In the genomic region with DNA sequence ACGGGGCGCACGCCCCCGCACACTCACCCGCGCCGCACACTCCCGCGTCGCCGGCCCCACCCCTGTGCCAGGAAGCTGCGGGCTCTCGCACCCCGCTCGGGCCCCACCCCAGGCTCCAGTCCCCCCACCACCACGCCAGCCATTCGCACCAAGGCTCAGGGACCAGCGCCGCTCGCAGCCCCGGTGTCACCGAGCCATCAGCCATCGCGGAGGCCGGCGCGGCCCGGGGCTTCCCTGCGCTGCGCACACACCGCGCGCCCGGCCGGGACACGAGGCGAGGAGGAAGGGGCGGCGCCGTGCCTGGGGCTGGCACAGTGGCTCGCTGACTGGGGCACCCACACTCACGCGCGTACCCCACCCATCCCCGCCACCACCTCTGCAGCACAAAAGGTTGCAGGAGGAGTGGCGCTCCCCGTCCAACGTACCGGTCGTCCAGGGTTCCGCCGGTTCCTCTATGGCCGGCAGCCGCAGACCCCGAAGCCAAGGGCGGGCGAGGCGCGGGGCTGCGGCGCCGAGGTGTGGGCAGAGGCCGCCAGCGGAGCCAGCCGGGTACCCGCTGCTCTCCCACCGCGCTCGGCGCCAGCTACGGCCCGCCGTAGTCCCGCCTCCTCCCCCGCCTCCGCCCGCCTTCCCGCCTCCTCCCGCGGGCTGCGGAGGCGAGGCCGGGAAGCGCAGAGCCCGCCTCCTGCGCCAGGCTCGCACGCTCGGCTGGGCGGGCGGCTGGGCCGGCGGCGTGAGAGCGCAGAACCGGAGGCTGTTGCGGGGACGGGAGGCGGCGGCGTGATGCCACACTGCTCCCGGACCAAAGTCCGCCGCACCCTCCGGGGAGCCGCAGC, we compare ENCODE assay signal across 8 mouse cellular contexts. TPM values are rescaled to one million over a fixed set of nuclear protein-coding genes. Genes with fewer than 3 reads are reported as not detected.
DNase-seq lines count a peak whose midpoint lies in the region; ATAC-seq and TF ChIP-seq lines count a peak whose summit lies in the region.

A gene (minus strand): TSS at position 669 of the 836 bp plus-strand sequence.

- H3K4me2 ChIP-seq in embryonic facial prominence, embryonic 11.5 days (ENCODE audit: low read depth, low read length): peak within 1 kb of the TSS; percentile 90
- peak within 1 kb of the TSS; percentile 91 for H3K4me2 ChIP-seq in limb, embryonic 13.5 days (replicated peaks)
- H3K4me2 ChIP-seq in midbrain, embryonic 15.5 days: peak within 1 kb of the TSS; percentile 67

- peak within 1 kb of the TSS; percentile 83 for H3K9ac ChIP-seq in embryonic facial prominence, embryonic 11.5 days (replicated peaks; ENCODE audit: low read length)
- H3K9ac ChIP-seq in limb, embryonic 13.5 days: peak within 1 kb of the TSS; percentile 84
- peak within 1 kb of the TSS; percentile 98 for H3K9ac ChIP-seq in midbrain, embryonic 15.5 days

- peak within 1 kb of the TSS; percentile 75 for H3K27ac ChIP-seq in embryonic facial prominence, embryonic 11.5 days (replicated peaks; ENCODE audit: low read depth, low read length)
- peak within 1 kb of the TSS; percentile 78; the same call in 1 of the 2 replicates for H3K27ac ChIP-seq in limb, embryonic 13.5 days
- H3K27ac ChIP-seq in midbrain, embryonic 15.5 days: peak within 1 kb of the TSS; percentile 100
- H3K27ac ChIP-seq in spleen, adult 2 months (ENCODE audit: insufficient read depth, low read length): peak within 1 kb of the TSS; percentile 94

- H3K27me3 ChIP-seq in embryonic facial prominence, embryonic 11.5 days (ENCODE audit: control insufficient read depth, insufficient read depth, low read length): no peaks in the 10 kb centered on the region
- no peaks in the 10 kb centered on the region for H3K27me3 ChIP-seq in limb, embryonic 13.5 days
- no peaks in the 10 kb centered on the region for H3K27me3 ChIP-seq in midbrain, embryonic 15.5 days (replicated peaks)
- 0 out of 2 replicates have a peak, but pooled peaks cover 2% of the 10 kb centered on the region for H3K27me3 ChIP-seq in spleen, adult 2 months (ENCODE audit: control insufficient read depth, insufficient read depth, low read length)

- H3K36me3 ChIP-seq in embryonic facial prominence, embryonic 11.5 days (replicated peaks; ENCODE audit: control insufficient read depth, insufficient read depth, low read depth, low read length): no peaks in the 10 kb centered on the region
- H3K36me3 ChIP-seq in limb, embryonic 13.5 days: no peaks in the 10 kb centered on the region
- H3K36me3 ChIP-seq in midbrain, embryonic 15.5 days (replicated peaks): no peaks in the 10 kb centered on the region
- H3K36me3 ChIP-seq in spleen, adult 2 months (ENCODE audit: control insufficient read depth, insufficient read depth, low read length): no peaks in the 10 kb centered on the region

- ATAC-seq in embryonic facial prominence, embryonic 11.5 days (replicated peaks; ENCODE audit: insufficient number of reproducible peaks, low FRiP score, low TSS enrichment, low read depth): peak; percentile 94
- ATAC-seq in limb, embryonic 13.5 days (ENCODE audit: low FRiP score, low read depth): peak; percentile 93
- peak; percentile 95 for ATAC-seq in midbrain, embryonic 15.5 days (replicated peaks)

- under 1% methylated on average over 58 of the region's 106 CpGs for WGBS in embryonic facial prominence, embryonic 11.5 days
- WGBS in limb, embryonic 13.5 days: under 1% methylated on average over 85 of the region's 106 CpGs
- under 1% methylated on average over 95 of the region's 106 CpGs for WGBS in midbrain, embryonic 15.5 days
- under 1% methylated on average over 90 of the region's 106 CpGs for WGBS in spleen, adult 2 months

- no peaks in the 10 kb centered on the region for H3K4me1 ChIP-seq in embryonic facial prominence, embryonic 11.5 days (ENCODE audit: control insufficient read depth, insufficient read depth, low read length)
- H3K4me1 ChIP-seq in limb, embryonic 13.5 days: peaks cover 31% of the 10 kb centered on the region
- H3K4me1 ChIP-seq in midbrain, embryonic 15.5 days: peaks cover 36% of the 10 kb centered on the region
- peaks cover 9% of the 10 kb centered on the region for H3K4me1 ChIP-seq in spleen, adult 2 months (ENCODE audit: control insufficient read depth, insufficient read depth, insufficient read length)

- peak; percentile 20 for TF ChIP-seq POLR2A in spleen, adult 2 months (IDR thresholded peaks at IDR 0.05; ENCODE audit: low read depth, low read length)

- no peaks in the 10 kb centered on the region for H3K9me3 ChIP-seq in embryonic facial prominence, embryonic 11.5 days (replicated peaks; ENCODE audit: control insufficient read depth, low read length)
- no peaks in the 10 kb centered on the region for H3K9me3 ChIP-seq in limb, embryonic 13.5 days
- no peaks in the 10 kb centered on the region for H3K9me3 ChIP-seq in midbrain, embryonic 15.5 days

- TF ChIP-seq CTCF in spleen, adult 2 months (IDR thresholded peaks at IDR 0.05; ENCODE audit: extremely low read depth, insufficient read depth, insufficient read length, insufficient replicate concordance): no peak

- peak within 1 kb of the TSS; percentile 89 for H3K4me3 ChIP-seq in embryonic facial prominence, embryonic 11.5 days (ENCODE audit: low read depth, low read length)
- peak within 1 kb of the TSS; percentile 93 for H3K4me3 ChIP-seq in limb, embryonic 13.5 days
- H3K4me3 ChIP-seq in midbrain, embryonic 15.5 days: peak within 1 kb of the TSS; percentile 83
- H3K4me3 ChIP-seq in spleen, adult 2 months (ENCODE audit: extremely low read depth, insufficient read depth, insufficient read length): peak within 1 kb of the TSS; percentile 84

- DNase-seq in 3T3-L1 (ENCODE audit: low read depth, low spot score): peak; percentile 62
- peak; percentile 84 for DNase-seq in adrenal gland, postnatal 25 days
- peak; percentile 81 for DNase-seq in embryonic facial prominence, embryonic 11.5 days (ENCODE audit: low spot score)
- peak; percentile 99 for DNase-seq in heart, adult 11 months
- DNase-seq in kidney, adult 18-20 months: peak; percentile 87
- peak; percentile 33 to 74 for DNase-seq in spleen, adult 2 months (ENCODE audit: low read depth in 1 of 2, low spot score in 2 of 2)

RNA-seq across cellular contexts. Expression of the gene that starts here (rescaled TPM):
- 18.2 and 23.7 TPM in 2 replicates for total RNA-seq in adrenal gland, postnatal 25 days (2021)
- polyA plus RNA-seq in embryonic facial prominence, embryonic 11.5 days (2014; fragmentation: Nextera tagmentation; extraction: Ambion mirVana): 25.2 and 28.4 TPM in 2 replicates
- polyA plus RNA-seq in limb, embryonic 13.5 days (2015; fragmentation: Nextera tagmentation; extraction: Ambion mirVana): 12.7 and 13.6 TPM in 2 replicates
- 57.8 and 65.8 TPM in 2 replicates for polyA plus RNA-seq in midbrain, embryonic 15.5 days (2015; fragmentation: Nextera tagmentation; extraction: Ambion mirVana)
- 23.1 and 24.3 TPM in 2 replicates for polyA plus RNA-seq in spleen, adult 2 months (2012; rRNA removed)

Comparison
In these comparisons a context has a peak if more than half of its experiments do, and no peak if none do; other contexts are left out.
1. Peak in every context shown above with its lines: DNase-seq, ATAC-seq, H3K4me3 ChIP-seq and H3K27ac ChIP-seq.